Comparison of ENCODE assay signal across 23 mouse cellular contexts in genomic region chr11:119781726-119782125, GRCm38 (mm10).
DNase-seq lines count a peak whose midpoint lies in the region; ATAC-seq and TF ChIP-seq lines count a peak whose summit lies in the region.
"Had no signal": no experiment of that assay in that cellular context is flagged by ENCODE, and none has a peak within 500 bp of the region (broad histone marks: within the 10 kb centered on the region; RNA-seq: fewer than 3 reads in every experiment).

No protein-coding gene starts in this region.

- no peak overlapping the region for H3K27ac ChIP-seq in kidney, adult 2 months (ENCODE audit: insufficient read depth, low read depth, low read length)
- H3K27ac ChIP-seq in kidney, embryonic 16.5 days (ENCODE audit: low read length), result no peak overlapping the region
- H3K27ac ChIP-seq in heart, embryonic 12.5 days (ENCODE audit: poor library complexity, severe bottlenecking), result no peak overlapping the region
- H3K27ac ChIP-seq: heart, embryonic 10.5 days; hindbrain, embryonic 12.5 days; liver, embryonic 14.5 days had no signal

- no peak overlapping the region for H3K4me2 ChIP-seq in kidney, embryonic 16.5 days (replicated peaks; ENCODE audit: low read depth, low read length)
- H3K4me2 ChIP-seq in heart, embryonic 12.5 days, result no peak overlapping the region
- H3K4me2 ChIP-seq: hindbrain, embryonic 12.5 days had no signal

- no peak for TF ChIP-seq POLR2A in kidney, adult 2 months (IDR thresholded peaks at IDR 0.05; ENCODE audit: low read depth, low read length)

- H3K27me3 ChIP-seq in kidney, adult 2 months (replicated peaks; ENCODE audit: control insufficient read depth, insufficient read depth, low read length), result no peaks in the 10 kb centered on the region
- no peaks in the 10 kb centered on the region for H3K27me3 ChIP-seq in kidney, embryonic 16.5 days (ENCODE audit: insufficient read depth, low read length)
- H3K27me3 ChIP-seq in heart, embryonic 12.5 days (replicated peaks), result no peaks in the 10 kb centered on the region
- H3K27me3 ChIP-seq: hindbrain, embryonic 12.5 days had no signal

- TF ChIP-seq CTCF in kidney, adult 2 months (conservative IDR thresholded peaks at IDR 0.05; ENCODE audit: insufficient read depth, insufficient read length, low read depth, low read length), result no peak

- H3K4me3 ChIP-seq in kidney, adult 2 months (ENCODE audit: insufficient read depth, low read depth, low read length), result no peak overlapping the region
- no peak overlapping the region for H3K4me3 ChIP-seq in kidney, embryonic 16.5 days (ENCODE audit: low read length)
- H3K4me3 ChIP-seq in heart, embryonic 12.5 days, result no peak overlapping the region
- H3K4me3 ChIP-seq: erythroblast, embryonic 14.5 days; heart, embryonic 10.5 days; hindbrain, embryonic 12.5 days had no signal

- H3K9ac ChIP-seq in kidney, embryonic 16.5 days (replicated peaks; ENCODE audit: low read length), result no peak overlapping the region
- H3K9ac ChIP-seq in heart, embryonic 12.5 days, result no peak overlapping the region
- H3K9ac ChIP-seq: hindbrain, embryonic 12.5 days; liver, embryonic 14.5 days had no signal

- no peaks in the 10 kb centered on the region for H3K4me1 ChIP-seq in kidney, adult 2 months (ENCODE audit: control insufficient read depth, insufficient read depth, low read length)
- no peaks in the 10 kb centered on the region for H3K4me1 ChIP-seq in kidney, embryonic 16.5 days (ENCODE audit: insufficient read depth, low read length)
- H3K4me1 ChIP-seq in heart, embryonic 12.5 days (replicated peaks), result no peaks in the 10 kb centered on the region; the same call in none of the 2 replicates

- DNase-seq in cerebellum, postnatal 10 days, result peak; percentile 57 to 75
- no peak for DNase-seq in cerebellum, adult 11 months
- peak; percentile 66 for DNase-seq in kidney, adult 2 months
- DNase-seq in brain, adult 2 months (ENCODE audit: low read depth, low spot score), result peak; percentile 69
- peak; percentile 41 to 50 for DNase-seq in cerebellum, postnatal 36 days
- DNase-seq: adrenal gland, postnatal 14 days; gastrocnemius, postnatal 25 days; heart, adult 11 months; heart, postnatal 36 days; liver; lung, adult 2 months; lung, postnatal 10 days; right cerebral cortex, postnatal 14 days; thymus, postnatal 4 days had no signal

- 80% methylated on average over 4 of the region's 4 CpGs for WGBS in kidney, adult 2 months
- WGBS in kidney, embryonic 16.5 days, result 86% methylated on average over 4 of the region's 4 CpGs
- 91% methylated on average over 4 of the region's 4 CpGs for WGBS in heart, embryonic 12.5 days

- H3K9me3 ChIP-seq in kidney, embryonic 16.5 days (ENCODE audit: low read length), result no peaks in the 10 kb centered on the region
- no peaks in the 10 kb centered on the region for H3K9me3 ChIP-seq in heart, embryonic 12.5 days (replicated peaks)
- H3K9me3 ChIP-seq: heart, embryonic 10.5 days; hindbrain, embryonic 12.5 days had no signal

- no peaks in the 10 kb centered on the region for H3K36me3 ChIP-seq in kidney, adult 2 months (ENCODE audit: control insufficient read depth, insufficient read depth, low read length)
- peaks cover 9% of the 10 kb centered on the region; the same call in 1 of the 2 replicates for H3K36me3 ChIP-seq in kidney, embryonic 16.5 days (ENCODE audit: insufficient read depth, low read length)
- H3K36me3 ChIP-seq in heart, embryonic 12.5 days, result peaks cover 12% of the 10 kb centered on the region
- H3K36me3 ChIP-seq: hindbrain, embryonic 12.5 days had no signal

- no peak for ATAC-seq in kidney, embryonic 16.5 days (ENCODE audit: low FRiP score, low TSS enrichment)
- no peak for ATAC-seq in heart, embryonic 12.5 days (ENCODE audit: insufficient number of reproducible peaks, low FRiP score)
- ATAC-seq: CD4-positive, CD25-positive, alpha-beta regulatory T cell, adult 4 months; forebrain, embryonic 16.5 days; intestine, postnatal 0 days had no signal
